Mouse (Mus musculus): ENCODE results near the gene Lrrc25. TPM values are rescaled to one million over a fixed set of nuclear protein-coding genes. Genes with fewer than 3 reads are reported as not detected.
A peak's percentile ranks its signal among the peaks of the same experiment; 100 is the strongest.

The Lrrc25 gene
- total and polyA plus RNA-seq, 2 experiments: 1.4 to 7.0 TPM

DNA sequence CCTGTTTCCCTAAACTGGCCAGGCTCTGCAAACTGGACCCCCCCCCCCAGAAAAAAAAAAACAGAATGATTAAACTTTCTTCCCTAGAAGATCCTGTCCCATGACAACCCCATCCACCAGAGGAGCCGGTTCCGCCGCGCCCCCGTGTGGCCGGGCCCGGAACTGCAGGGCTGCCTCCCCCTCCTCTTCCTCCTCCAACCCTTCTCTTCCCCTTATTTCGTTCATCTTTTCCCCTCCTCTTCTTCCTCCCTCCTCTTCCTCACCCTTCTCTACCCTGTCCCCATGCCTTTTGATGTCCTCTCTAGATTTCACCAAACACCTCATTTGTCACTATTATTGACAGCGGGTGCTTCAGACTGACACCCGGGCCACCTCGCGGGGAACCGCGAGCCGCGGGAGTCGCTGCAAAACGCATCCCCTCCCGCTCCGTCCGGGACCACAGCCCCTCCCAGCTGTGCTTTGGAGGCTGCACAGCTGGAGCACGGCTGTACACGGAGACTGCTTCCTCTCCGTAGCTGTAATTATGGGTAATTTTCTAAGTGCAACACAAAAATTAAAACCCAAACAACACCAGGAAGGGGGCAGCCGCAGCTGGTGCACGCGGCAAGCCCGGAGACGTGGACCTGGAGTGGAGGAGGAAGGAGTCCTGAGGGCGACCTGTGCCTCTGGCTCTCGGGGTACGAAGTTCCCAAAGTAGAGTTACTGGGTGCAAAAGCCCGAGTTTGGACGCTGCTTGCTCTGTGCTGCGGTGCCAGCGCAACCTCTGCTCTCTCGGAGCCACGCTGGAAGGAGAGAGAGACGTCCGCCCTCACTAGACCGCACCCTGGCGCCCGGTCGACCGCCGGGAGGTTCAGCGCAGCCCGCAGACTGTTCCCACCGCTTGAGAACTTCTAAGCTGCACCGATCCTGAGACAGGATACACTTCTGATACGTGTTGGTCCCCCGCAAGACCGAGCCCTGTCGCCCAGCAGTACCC, 4.9 kb upstream of the Lrrc25 start:
- WGBS: under 1% methylated on average over 54 of the region's 54 CpGs
- Histone ChIP-seq H3K79me2 (ENCODE audit: control insufficient read depth, insufficient read depth, low read length) (peaks cover 2% of the 10 kb centered on the region; the same call in 1 of the 2 replicates), H3K27me3 (ENCODE audit: control insufficient read depth, insufficient read depth, low read length) (peaks cover 3% of the 10 kb centered on the region; the same call in 1 of the 2 replicates), H3K4me3 (ENCODE audit: insufficient read depth, low read depth, low read length) (peak overlapping the region; percentile 60), H3K27ac (replicated peaks; ENCODE audit: insufficient read depth, low read depth, low read length) (peak overlapping the region; percentile 88), H3K4me1 (ENCODE audit: control insufficient read depth, insufficient read depth, low read length) (peaks cover 4% of the 10 kb centered on the region; the same call in 1 of the 2 replicates), H3K9ac (ENCODE audit: low read depth, low read length) (peak overlapping the region; percentile 61), H3K36me3 (ENCODE audit: control insufficient read depth, insufficient read depth, low read length) (no peaks in the 10 kb centered on the region)
- TF ChIP-seq CTCF (IDR thresholded peaks at IDR 0.05; ENCODE audit: low read depth, low read length) (peak; percentile 88), POLR2A (IDR thresholded peaks at IDR 0.05; ENCODE audit: extremely low read depth, insufficient read depth, low read length) (no peak)
- DNase-seq (ENCODE audit: extremely low read depth, low read depth, low spot score): peak; percentile 65

DNA sequence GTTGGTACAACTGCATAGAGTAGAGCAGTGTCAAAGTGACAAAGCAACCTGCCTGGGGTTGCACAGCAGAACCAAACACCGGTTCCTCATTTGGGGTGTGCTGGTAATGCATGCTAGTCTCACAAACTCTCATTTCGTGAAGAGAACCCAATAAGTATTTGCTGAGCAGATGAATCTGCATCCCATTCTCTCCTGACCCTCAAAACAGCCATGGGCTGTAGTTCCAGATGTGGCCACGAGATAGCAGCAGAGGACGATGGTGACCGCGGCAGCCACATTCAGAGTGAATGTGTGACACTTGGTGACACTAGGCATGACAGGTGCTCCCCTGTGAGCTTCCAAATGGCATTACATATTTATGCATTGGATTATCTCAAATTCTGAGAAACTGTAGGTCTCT, 4.1 kb upstream of the Lrrc25 start:
- peaks cover 3% of the 10 kb centered on the region; the same call in 1 of the 2 replicates for H3K27me3 ChIP-seq (ENCODE audit: control insufficient read depth, insufficient read depth, low read length)
- peak; percentile 99 for TF ChIP-seq CTCF (IDR thresholded peaks at IDR 0.05; ENCODE audit: low read depth, low read length)
- TF ChIP-seq POLR2A (IDR thresholded peaks at IDR 0.05; ENCODE audit: extremely low read depth, insufficient read depth, low read length): no peak
- WGBS: under 1% methylated on average over 6 of the region's 6 CpGs
- H3K4me3 ChIP-seq (ENCODE audit: insufficient read depth, low read depth, low read length): peak overlapping the region; percentile 60; the same call in 1 of the 2 replicates
- DNase-seq (ENCODE audit: extremely low read depth, low read depth, low spot score): peak; percentile 60
- peaks cover 4% of the 10 kb centered on the region; the same call in 1 of the 2 replicates for H3K4me1 ChIP-seq (ENCODE audit: control insufficient read depth, insufficient read depth, low read length)
- no peaks in the 10 kb centered on the region for H3K36me3 ChIP-seq (ENCODE audit: control insufficient read depth, insufficient read depth, low read length)
- peak overlapping the region; percentile 56 for H3K9ac ChIP-seq (ENCODE audit: low read depth, low read length)
- peak overlapping the region; percentile 36 for H3K27ac ChIP-seq (replicated peaks; ENCODE audit: insufficient read depth, low read depth, low read length)
- peaks cover 2% of the 10 kb centered on the region; the same call in 1 of the 2 replicates for H3K79me2 ChIP-seq (ENCODE audit: control insufficient read depth, insufficient read depth, low read length)

DNA sequence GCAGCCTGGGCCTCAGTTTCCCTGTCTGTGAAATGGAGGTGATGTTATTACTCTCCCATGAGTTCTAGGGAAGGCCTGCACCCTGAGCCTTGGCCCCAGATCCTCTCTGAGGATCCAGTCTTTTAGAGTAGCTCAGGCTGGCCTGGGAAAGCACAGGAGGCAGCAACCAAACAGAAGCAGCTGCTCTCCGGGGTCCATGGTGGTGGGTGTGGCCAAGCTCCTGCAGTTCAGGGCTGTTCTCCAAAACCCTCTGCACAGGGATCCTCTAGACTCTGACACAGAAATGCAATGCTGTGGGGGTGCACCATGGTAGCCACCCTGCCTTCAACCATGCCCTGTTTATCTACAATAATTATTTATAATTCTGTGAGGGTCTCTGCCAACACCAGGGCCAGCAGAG, 2.2 kb upstream of the Lrrc25 start:
- Histone ChIP-seq H3K9ac (ENCODE audit: low read depth, low read length) (no peak overlapping the region), H3K27me3 (ENCODE audit: control insufficient read depth, insufficient read depth, low read length) (no peaks in the 10 kb centered on the region), H3K79me2 (ENCODE audit: control insufficient read depth, insufficient read depth, low read length) (no peaks in the 10 kb centered on the region), H3K4me3 (ENCODE audit: insufficient read depth, low read depth, low read length) (no peak overlapping the region), H3K27ac (replicated peaks; ENCODE audit: insufficient read depth, low read depth, low read length) (no peak overlapping the region), H3K4me1 (ENCODE audit: control insufficient read depth, insufficient read depth, low read length) (peaks cover 4% of the 10 kb centered on the region; the same call in 1 of the 2 replicates), H3K36me3 (ENCODE audit: control insufficient read depth, insufficient read depth, low read length) (no peaks in the 10 kb centered on the region)
- no peak for TF ChIP-seq CTCF (IDR thresholded peaks at IDR 0.05; ENCODE audit: low read depth, low read length)
- TF ChIP-seq POLR2A (IDR thresholded peaks at IDR 0.05; ENCODE audit: extremely low read depth, insufficient read depth, low read length): no peak
- 16% methylated on average over 1 of the region's 1 CpGs for WGBS
- no peak for DNase-seq (ENCODE audit: extremely low read depth, low read depth, low spot score)

DNA sequence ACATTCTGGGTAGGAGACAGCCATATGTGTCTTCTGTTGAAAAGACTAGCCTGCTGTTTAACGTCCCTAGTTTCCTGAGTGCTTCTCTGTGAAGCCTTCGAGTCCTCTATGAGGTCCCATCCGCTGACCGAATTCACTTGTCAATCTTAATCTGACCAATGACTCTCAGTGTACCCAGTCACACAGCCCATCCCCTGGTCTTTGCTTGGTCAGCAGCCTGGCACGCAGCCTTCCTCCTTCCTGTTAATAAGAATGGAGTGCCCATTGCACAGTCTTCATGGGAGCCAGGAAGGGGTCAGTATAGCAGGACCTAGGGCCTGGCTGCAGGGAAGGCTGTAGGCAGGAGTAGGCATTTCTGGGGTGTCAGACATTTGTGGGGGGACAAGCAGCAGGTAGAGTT, 1.5 kb upstream of the Lrrc25 start:
- Histone ChIP-seq H3K4me1 (ENCODE audit: control insufficient read depth, insufficient read depth, low read length) (peaks cover 3% of the 10 kb centered on the region; the same call in 1 of the 2 replicates), H3K27me3 (ENCODE audit: control insufficient read depth, insufficient read depth, low read length) (no peaks in the 10 kb centered on the region), H3K36me3 (ENCODE audit: control insufficient read depth, insufficient read depth, low read length) (no peaks in the 10 kb centered on the region), H3K79me2 (ENCODE audit: control insufficient read depth, insufficient read depth, low read length) (no peaks in the 10 kb centered on the region), H3K27ac (replicated peaks; ENCODE audit: insufficient read depth, low read depth, low read length) (no peak overlapping the region), H3K4me3 (ENCODE audit: insufficient read depth, low read depth, low read length) (no peak overlapping the region), H3K9ac (ENCODE audit: low read depth, low read length) (no peak overlapping the region)
- TF ChIP-seq POLR2A (IDR thresholded peaks at IDR 0.05; ENCODE audit: extremely low read depth, insufficient read depth, low read length) (no peak), CTCF (IDR thresholded peaks at IDR 0.05; ENCODE audit: low read depth, low read length) (no peak)
- WGBS: 68% methylated on average over 5 of the region's 5 CpGs
- DNase-seq (ENCODE audit: extremely low read depth, low read depth, low spot score): no peak

DNA sequence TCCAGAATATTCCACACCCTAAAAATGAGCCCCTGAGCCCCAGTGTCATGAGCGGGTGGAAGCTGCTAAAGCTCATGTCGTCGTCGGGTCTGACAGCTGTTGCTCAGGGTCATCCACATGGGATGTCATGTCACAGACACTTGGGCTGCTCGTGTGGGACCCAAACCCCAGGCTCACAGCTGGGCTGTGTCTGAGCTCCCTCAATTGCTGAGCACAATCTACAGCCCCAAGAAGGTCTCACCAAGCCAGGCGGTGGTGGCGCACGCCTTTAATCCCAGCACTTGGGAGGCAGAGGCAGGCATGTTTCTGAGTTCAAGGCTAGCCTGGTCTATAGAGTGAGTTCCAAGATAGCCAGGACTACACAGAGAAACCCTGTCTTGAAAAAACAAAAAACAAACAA, 674 bp upstream of the Lrrc25 start:
- no peaks in the 10 kb centered on the region for H3K27me3 ChIP-seq (ENCODE audit: control insufficient read depth, insufficient read depth, low read length)
- no peak for DNase-seq (ENCODE audit: extremely low read depth, low read depth, low spot score)
- H3K9ac ChIP-seq (ENCODE audit: low read depth, low read length): no peak overlapping the region
- TF ChIP-seq CTCF (IDR thresholded peaks at IDR 0.05; ENCODE audit: low read depth, low read length): no peak
- no peak for TF ChIP-seq POLR2A (IDR thresholded peaks at IDR 0.05; ENCODE audit: extremely low read depth, insufficient read depth, low read length)
- no peaks in the 10 kb centered on the region for H3K36me3 ChIP-seq (ENCODE audit: control insufficient read depth, insufficient read depth, low read length)
- H3K4me3 ChIP-seq (ENCODE audit: insufficient read depth, low read depth, low read length): no peak overlapping the region
- H3K79me2 ChIP-seq (ENCODE audit: control insufficient read depth, insufficient read depth, low read length): no peaks in the 10 kb centered on the region
- no peak overlapping the region for H3K27ac ChIP-seq (replicated peaks; ENCODE audit: insufficient read depth, low read depth, low read length)
- 91% methylated on average over 8 of the region's 8 CpGs for WGBS
- H3K4me1 ChIP-seq (ENCODE audit: control insufficient read depth, insufficient read depth, low read length): peaks cover 3% of the 10 kb centered on the region; the same call in 1 of the 2 replicates

Data from liver, adult 2 months (tissue).